Mouse (Mus musculus): ENCODE results near the gene Usp29.

GRCm38 (mm10) chr7:6787000-6787399 lies 56.6 kb downstream of the Usp29 start:
- no peak for TF ChIP-seq POLR2A (IDR thresholded peaks at IDR 0.05; ENCODE audit: extremely low read depth, insufficient read depth, low read length)
- TF ChIP-seq CTCF (IDR thresholded peaks at IDR 0.05; ENCODE audit: low read depth, low read length): no peak
